In the genomic region with DNA sequence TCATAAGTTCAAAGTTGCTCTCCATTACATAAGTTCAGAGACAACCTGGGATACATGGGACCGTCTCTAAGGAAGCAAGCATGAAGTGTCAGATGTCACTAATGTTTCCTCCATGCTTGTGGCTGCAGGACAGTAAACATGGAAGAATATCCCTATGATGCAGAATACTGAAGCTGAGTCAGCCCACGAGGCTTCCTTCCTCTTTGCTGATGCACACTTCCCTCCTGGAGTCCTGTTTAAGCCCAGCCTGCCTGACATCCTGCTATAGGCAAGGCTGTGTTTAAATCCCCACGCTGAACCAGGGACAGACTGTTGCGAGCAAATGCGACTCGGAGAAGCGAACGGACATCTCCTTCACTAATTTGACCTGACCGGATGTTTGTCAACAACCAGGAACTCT, we compare ENCODE assay signal across 27 mouse cellular contexts. TPM values are rescaled to one million over a fixed set of nuclear protein-coding genes. Genes with fewer than 3 reads are reported as not detected.
DNase-seq lines count a peak whose midpoint lies in the region; ATAC-seq lines count a peak whose summit lies in the region.
"Had no signal": no experiment of that assay in that cellular context is flagged by ENCODE, and none has a peak within 500 bp of the region (broad histone marks: within the 10 kb centered on the region; RNA-seq: fewer than 3 reads in every experiment).

No protein-coding gene starts in this region.

- peaks cover 8% of the 10 kb centered on the region for H3K4me1 ChIP-seq in heart, embryonic 10.5 days
- no peaks in the 10 kb centered on the region; the same call in 1 of the 2 replicates for H3K4me1 ChIP-seq in limb, embryonic 10.5 days
- H3K4me1 ChIP-seq: embryonic facial prominence, embryonic 12.5 days; heart, embryonic 15.5 days; intestine, embryonic 15.5 days had no signal

- peak; percentile 28 to 64 for DNase-seq in heart, adult 18-20 months
- DNase-seq in heart, embryonic 10.5 days (ENCODE audit: low spot score): no peak
- DNase-seq in 416B (ENCODE audit: low read depth): peak; percentile 72
- no peak for DNase-seq in limb, embryonic 10.5 days (ENCODE audit: low spot score)
- no peak for DNase-seq in kidney, postnatal 14 days
- no peak for DNase-seq in adrenal gland, adult 2 months
- DNase-seq: adrenal gland, postnatal 25 days; cerebellum, adult 11-12 months; cerebellum, postnatal 10 days; heart, postnatal 4 days; kidney, adult 8-10 months; kidney, postnatal 10 days; lung, adult 18-20 months had no signal

- WGBS in heart, embryonic 10.5 days: 79% methylated on average over 9 of the region's 9 CpGs
- WGBS in limb, embryonic 10.5 days: 88% methylated on average over 9 of the region's 9 CpGs

- peak; percentile 40 to 65; a peak in 3 of 4 replicates for ATAC-seq in hematopoietic stem cell, adult 5-6 weeks (replicated peaks in 1 of 2; ENCODE audit: insufficient read depth in 1 of 2, low FRiP score in 2 of 2, low TSS enrichment in 1 of 2, low read depth in 1 of 2, poor library complexity in 2 of 2, severe bottlenecking in 2 of 2)
- ATAC-seq in megakaryocyte, adult 5-6 weeks (ENCODE audit: poor library complexity, severe bottlenecking): peak; percentile 59
- ATAC-seq: CD4-positive, CD25-positive, alpha-beta regulatory T cell, adult 4 months; hindbrain, embryonic 16.5 days; intestine, embryonic 15.5 days had no signal

- H3K27me3 ChIP-seq in heart, embryonic 10.5 days (ENCODE audit: insufficient read depth, poor library complexity, severe bottlenecking): no peaks in the 10 kb centered on the region
- H3K27me3 ChIP-seq in limb, embryonic 10.5 days (ENCODE audit: low read depth, poor library complexity, severe bottlenecking): no peaks in the 10 kb centered on the region
- H3K27me3 ChIP-seq: embryonic facial prominence, embryonic 12.5 days; heart, embryonic 15.5 days; intestine, embryonic 15.5 days; midbrain, embryonic 12.5 days had no signal

- 0 out of 2 replicates have a peak, but pooled peaks cover 5% of the 10 kb centered on the region for H3K36me3 ChIP-seq in heart, embryonic 10.5 days
- H3K36me3 ChIP-seq in limb, embryonic 10.5 days: no peaks in the 10 kb centered on the region
- H3K36me3 ChIP-seq: embryonic facial prominence, embryonic 12.5 days; heart, embryonic 15.5 days; intestine, embryonic 15.5 days; midbrain, embryonic 12.5 days had no signal

- no peak overlapping the region for H3K27ac ChIP-seq in heart, embryonic 10.5 days
- no peak overlapping the region for H3K27ac ChIP-seq in limb, embryonic 10.5 days
- H3K27ac ChIP-seq: embryonic facial prominence, embryonic 12.5 days; heart, embryonic 15.5 days; intestine, embryonic 15.5 days; midbrain, embryonic 12.5 days had no signal

- no peaks in the 10 kb centered on the region for H3K9me3 ChIP-seq in heart, embryonic 10.5 days
- no peaks in the 10 kb centered on the region for H3K9me3 ChIP-seq in limb, embryonic 10.5 days (replicated peaks)
- H3K9me3 ChIP-seq: embryonic facial prominence, embryonic 12.5 days; heart, embryonic 15.5 days; intestine, embryonic 15.5 days; midbrain, embryonic 12.5 days had no signal

- no peak overlapping the region for H3K4me3 ChIP-seq in heart, embryonic 10.5 days
- H3K4me3 ChIP-seq in limb, embryonic 10.5 days: no peak overlapping the region
- H3K4me3 ChIP-seq: embryonic facial prominence, embryonic 12.5 days; heart, embryonic 15.5 days; intestine, embryonic 15.5 days; midbrain, embryonic 12.5 days had no signal

RNA-seq across cellular contexts. Expression of a gene that starts 14.1 kb away (rescaled TPM):
- total RNA-seq in heart, adult 18-20 months (2021): 1 to 10 TPM; 3.1 to 5.0 TPM
- polyA plus RNA-seq in heart, embryonic 10.5 days (2016; fragmentation: Nextera tagmentation; extraction: Ambion mirVana): 21.1 and 23.1 TPM in 2 replicates
- total RNA-seq in hematopoietic stem cell, adult 5-6 weeks (2017): not detected in 2 replicates
- total RNA-seq in megakaryocyte, adult 5-6 weeks (2015): not detected in 2 replicates
- total RNA-seq in megakaryocyte, adult 5-6 weeks (2017): not detected in 2 replicates
- 9.2 and 9.4 TPM in 2 replicates for polyA plus RNA-seq in limb, embryonic 10.5 days (2016; fragmentation: Nextera tagmentation; extraction: Ambion mirVana)
- 100 to 1,000 TPM; 267 to 269 TPM for total RNA-seq in adrenal gland, adult 2 months (2021)
- polyA plus RNA-seq in adrenal gland, adult 2 months (2012; rRNA removed): 20.2 and 28.5 TPM in 2 replicates
- total RNA-seq: monocyte, adult 5-6 weeks; neutrophil, adult 5-6 weeks had no signal
- polyA plus RNA-seq: CD4-positive, CD25-positive, alpha-beta regulatory T cell, adult 4 months had no signal

RNA-seq across cellular contexts. Expression of a gene that starts 16.0 kb away (rescaled TPM):
- total RNA-seq in heart, adult 18-20 months (2021): 10 to 100 TPM; 60.9 to 62.9 TPM
- polyA plus RNA-seq in heart, embryonic 10.5 days (2016; fragmentation: Nextera tagmentation; extraction: Ambion mirVana): 44.8 and 61.8 TPM in 2 replicates
- total RNA-seq in hematopoietic stem cell, adult 5-6 weeks (2017): 40.2 and 53.3 TPM in 2 replicates
- total RNA-seq in megakaryocyte, adult 5-6 weeks (2015): 24.7 and 28.4 TPM in 2 replicates
- 17.2 and 18.5 TPM in 2 replicates for total RNA-seq in megakaryocyte, adult 5-6 weeks (2017)
- 14.6 and 17.6 TPM in 2 replicates for polyA plus RNA-seq in limb, embryonic 10.5 days (2016; fragmentation: Nextera tagmentation; extraction: Ambion mirVana)
- 100 to 1,000 TPM; 167 to 199 TPM for total RNA-seq in adrenal gland, adult 2 months (2021)
- polyA plus RNA-seq in adrenal gland, adult 2 months (2012; rRNA removed): 53.5 and 64.3 TPM in 2 replicates

RNA-seq across cellular contexts. Expression of a gene that starts 44.1 kb away (rescaled TPM):
- not detected for total RNA-seq in heart, adult 18-20 months (2021)
- 0.57 TPM in 1 of 2 replicates, not detected in the other for polyA plus RNA-seq in heart, embryonic 10.5 days (2016; fragmentation: Nextera tagmentation; extraction: Ambion mirVana)
- not detected in 2 replicates for total RNA-seq in hematopoietic stem cell, adult 5-6 weeks (2017)
- not detected in 2 replicates for total RNA-seq in megakaryocyte, adult 5-6 weeks (2015)
- not detected in 2 replicates for total RNA-seq in megakaryocyte, adult 5-6 weeks (2017)
- 0.26 TPM in 1 of 2 replicates, not detected in the other for polyA plus RNA-seq in limb, embryonic 10.5 days (2016; fragmentation: Nextera tagmentation; extraction: Ambion mirVana)
- total RNA-seq in adrenal gland, adult 2 months (2021): 1,000 to 10,000 TPM; 2,991 to 6,085 TPM
- 318 and 465 TPM in 2 replicates for polyA plus RNA-seq in adrenal gland, adult 2 months (2012; rRNA removed)
- total RNA-seq: gastrocnemius, adult 18-20 months; heart, postnatal 4 days; layer of hippocampus, adult 18-20 months; layer of hippocampus, postnatal 14 days; monocyte, adult 5-6 weeks; neutrophil, adult 5-6 weeks had no signal
- polyA plus RNA-seq: embryonic facial prominence, embryonic 12.5 days; forebrain, embryonic 11.5 days; heart, embryonic 15.5 days; midbrain, embryonic 12.5 days had no signal

RNA-seq across cellular contexts. Expression of a gene that starts 50.7 kb away (rescaled TPM):
- 100 to 1,000 TPM; 275 to 331 TPM for total RNA-seq in heart, adult 18-20 months (2021)
- 232 and 247 TPM in 2 replicates for polyA plus RNA-seq in heart, embryonic 10.5 days (2016; fragmentation: Nextera tagmentation; extraction: Ambion mirVana)
- 101 and 135 TPM in 2 replicates for total RNA-seq in hematopoietic stem cell, adult 5-6 weeks (2017)
- 200 and 215 TPM in 2 replicates for total RNA-seq in megakaryocyte, adult 5-6 weeks (2015)
- 102 and 117 TPM in 2 replicates for total RNA-seq in megakaryocyte, adult 5-6 weeks (2017)
- polyA plus RNA-seq in limb, embryonic 10.5 days (2016; fragmentation: Nextera tagmentation; extraction: Ambion mirVana): 238 and 309 TPM in 2 replicates
- 100 to 1,000 TPM; 232 to 352 TPM for total RNA-seq in adrenal gland, adult 2 months (2021)
- polyA plus RNA-seq in adrenal gland, adult 2 months (2012; rRNA removed): 187 and 213 TPM in 2 replicates

Comparison
In these comparisons a context has a peak if more than half of its experiments do, and no peak if none do; other contexts are left out.
1. DNase-seq: peak in heart, adult 18-20 months (2 of 2) and 416B (single experiment); none in heart, embryonic 10.5 days (single experiment), limb, embryonic 10.5 days (single experiment), kidney, postnatal 14 days (single experiment) and adrenal gland, adult 2 months (single experiment).
2. RNA of a gene that starts 14.1 kb away (total RNA-seq): 267 to 269 TPM in adrenal gland, adult 2 months; 3.1 to 5.0 TPM in heart, adult 18-20 months, not detected in hematopoietic stem cell, adult 5-6 weeks and not detected in megakaryocyte, adult 5-6 weeks; every median in the first group is over 10 times any median in the second.
3. RNA of a gene that starts 44.1 kb away (total RNA-seq): 2,991 to 6,085 TPM in adrenal gland, adult 2 months; not detected in heart, adult 18-20 months, not detected in hematopoietic stem cell, adult 5-6 weeks and not detected in megakaryocyte, adult 5-6 weeks; every median in the first group is over 1,000 times any median in the second.